Mouse (Mus musculus) activated CD4-positive, CD25-positive, alpha-beta regulatory T cell, adult 4 months (primary cell): Measurements from ENCODE around the gene Rab12. TPM values are rescaled to one million over a fixed set of nuclear protein-coding genes. Genes with fewer than 3 reads are reported as not detected.
"Not testable (repeated sequence)": the region's sequence is repeated elsewhere in the genome, so short reads cannot be mapped to it uniquely, and the experiment has no call there.

Experiments
- ATAC-seq: one replicate; pipeline ENCODE4 v1.8.0; 2017
- polyA plus RNA-seq, 2 experiments: library from polyadenylated mRNA; unstranded; fragments of 100-300 nt; shearing (Covaris generic); gene quantifications; one replicate each; pipeline ENCODE4 v1.2.1; 2017

The Rab12 gene
- 10 to 100 TPM in 1 of 2 experiments, 1 to 10 TPM in 1; 7.2 to 14.1 TPM for polyA plus RNA-seq

GRCm38 (mm10) chr17:66519554-66520553, at the start of gene Rab12:
Gene Rab12 (minus strand): TSS chr17:66519729.
- peak; percentile 92 for ATAC-seq

- no peak for ATAC-seq
Observed at GRCm38 (mm10) chr17:66564213-66564612, 44.7 kb upstream of the Rab12 start.

- ATAC-seq = no peak
Observed at GRCm38 (mm10) chr17:66563551-66563950, 44.0 kb upstream of the Rab12 start.

GRCm38 (mm10) chr17:66561380-66561779, 41.9 kb upstream of the Rab12 start:
- ATAC-seq = no peak

- no peak for ATAC-seq
Observed at GRCm38 (mm10) chr17:66558404-66559317, 39.1 kb upstream of the Rab12 start.

- no peak for ATAC-seq
Observed at GRCm38 (mm10) chr17:66552690-66553089, 33.2 kb upstream of the Rab12 start.

GRCm38 (mm10) chr17:66550486-66550885, 31.0 kb upstream of the Rab12 start:
- ATAC-seq = no peak

GRCm38 (mm10) chr17:66532285-66532684, 12.8 kb upstream of the Rab12 start:
- no peak for ATAC-seq

- ATAC-seq = no peak
Observed at GRCm38 (mm10) chr17:66523396-66523795, 3.9 kb upstream of the Rab12 start.

GRCm38 (mm10) chr17:66522631-66523030, 3.1 kb upstream of the Rab12 start:
- not testable (repeated sequence) for ATAC-seq

GRCm38 (mm10) chr17:66518877-66519553, 514 bp downstream of the Rab12 start:
- ATAC-seq = peak; percentile 58

GRCm38 (mm10) chr17:66516953-66517352, 2.6 kb downstream of the Rab12 start:
- ATAC-seq = no peak

GRCm38 (mm10) chr17:66514288-66514995, 5.1 kb downstream of the Rab12 start:
- no peak for ATAC-seq

- peak; percentile 73 for ATAC-seq
Observed at GRCm38 (mm10) chr17:66512202-66512956, 7.2 kb downstream of the Rab12 start.

GRCm38 (mm10) chr17:66510221-66510683, 9.3 kb downstream of the Rab12 start:
- no peak for ATAC-seq

GRCm38 (mm10) chr17:66507049-66507954, 12.2 kb downstream of the Rab12 start:
- no peak for ATAC-seq

- no peak for ATAC-seq
Observed at GRCm38 (mm10) chr17:66504964-66505363, 14.6 kb downstream of the Rab12 start.

- ATAC-seq = no peak
Observed at GRCm38 (mm10) chr17:66504248-66504647, 15.3 kb downstream of the Rab12 start.

GRCm38 (mm10) chr17:66503466-66503865, 16.1 kb downstream of the Rab12 start:
- no peak for ATAC-seq

- ATAC-seq = no peak
Observed at GRCm38 (mm10) chr17:66502865-66503264, 16.7 kb downstream of the Rab12 start.
